Mouse (Mus musculus) testis, postnatal 14 days (tissue): Measurements from ENCODE around the gene Rgs16.
A peak's percentile ranks its signal among the peaks of the same experiment; 100 is the strongest.
"Not testable (repeated sequence)": the region's sequence is repeated elsewhere in the genome, so short reads cannot be mapped to it uniquely, and the experiment has no call there.

Experiments used
- DNase-seq: peaks from one replicate; pipeline ENCODE4 v3.0.0; 2021; ENCODE audit warnings: low spot score

Rgs16 gene

DNA sequence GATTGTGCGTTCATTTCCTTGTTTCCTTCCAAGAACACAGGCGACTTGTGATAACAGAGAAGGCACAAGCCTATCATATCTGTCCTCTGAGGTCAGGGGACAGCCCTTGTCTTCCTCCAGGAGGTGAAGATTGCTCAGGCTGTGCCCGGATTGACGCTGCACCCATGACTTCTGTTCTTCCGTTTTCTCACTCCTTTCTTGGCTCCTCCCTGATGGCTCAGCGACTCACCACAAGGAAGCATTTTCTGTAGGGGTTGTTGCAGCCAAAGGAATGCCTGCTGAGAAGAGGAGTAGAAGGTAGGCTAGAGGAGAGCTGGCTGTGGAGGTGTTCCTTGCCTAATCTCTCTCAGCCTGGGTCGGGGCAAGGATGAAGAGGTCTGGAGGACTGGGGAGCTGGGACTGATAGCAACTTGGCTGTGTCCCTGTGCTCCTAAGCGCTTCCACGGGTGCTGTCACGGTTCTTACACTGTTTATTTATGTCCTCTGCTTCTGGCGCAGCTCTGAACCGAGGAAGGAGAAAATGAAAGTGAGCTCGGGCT is 11.7 kb downstream of the Rgs16 start:
- DNase-seq, result no peak

DNA sequence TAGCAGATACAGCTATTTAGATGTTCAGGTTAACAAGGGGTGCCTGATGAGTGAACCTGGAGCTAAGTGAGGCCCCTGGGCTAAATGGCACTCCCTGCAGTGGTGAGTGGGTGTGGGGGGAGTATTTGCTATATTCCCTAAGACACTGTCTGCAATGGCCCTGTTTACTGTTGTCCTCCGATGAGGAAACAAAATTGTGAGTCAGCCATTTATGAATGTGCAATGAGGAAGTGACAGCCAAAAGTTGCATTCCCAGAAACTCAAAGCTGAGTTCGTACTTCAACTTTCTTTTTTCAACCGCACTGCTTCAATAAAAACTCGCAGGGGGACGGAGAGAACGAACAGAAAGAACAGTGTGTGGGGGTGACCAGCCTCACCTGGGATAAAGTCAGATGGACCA is 12.4 kb downstream of the Rgs16 start:
- DNase-seq, result no peak

DNA sequence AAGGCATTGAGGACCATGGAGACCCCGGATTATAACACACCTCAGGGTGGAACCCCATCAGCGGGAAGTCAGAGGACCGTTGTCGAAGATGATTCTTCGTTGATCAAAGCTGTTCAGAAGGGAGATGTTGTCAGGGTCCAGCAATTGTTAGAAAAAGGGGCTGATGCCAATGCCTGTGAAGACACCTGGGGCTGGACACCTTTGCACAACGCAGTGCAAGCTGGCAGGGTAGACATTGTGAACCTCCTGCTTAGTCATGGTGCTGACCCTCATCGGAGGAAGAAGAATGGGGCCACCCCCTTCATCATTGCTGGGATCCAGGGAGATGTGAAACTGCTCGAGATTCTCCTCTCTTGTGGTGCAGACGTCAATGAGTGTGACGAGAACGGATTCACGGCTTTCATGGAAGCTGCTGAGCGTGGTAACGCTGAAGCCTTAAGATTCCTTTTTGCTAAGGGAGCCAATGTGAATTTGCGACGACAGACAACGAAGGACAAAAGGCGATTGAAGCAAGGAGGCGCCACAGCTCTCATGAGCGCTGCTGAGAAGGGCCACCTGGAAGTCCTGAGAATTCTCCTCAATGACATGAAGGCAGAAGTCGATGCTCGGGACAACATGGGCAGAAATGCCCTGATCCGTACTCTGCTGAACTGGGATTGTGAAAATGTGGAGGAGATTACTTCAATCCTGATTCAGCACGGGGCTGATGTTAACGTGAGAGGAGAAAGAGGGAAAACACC is 13.7 kb downstream of the Rgs16 start:
- no peak for DNase-seq

DNA sequence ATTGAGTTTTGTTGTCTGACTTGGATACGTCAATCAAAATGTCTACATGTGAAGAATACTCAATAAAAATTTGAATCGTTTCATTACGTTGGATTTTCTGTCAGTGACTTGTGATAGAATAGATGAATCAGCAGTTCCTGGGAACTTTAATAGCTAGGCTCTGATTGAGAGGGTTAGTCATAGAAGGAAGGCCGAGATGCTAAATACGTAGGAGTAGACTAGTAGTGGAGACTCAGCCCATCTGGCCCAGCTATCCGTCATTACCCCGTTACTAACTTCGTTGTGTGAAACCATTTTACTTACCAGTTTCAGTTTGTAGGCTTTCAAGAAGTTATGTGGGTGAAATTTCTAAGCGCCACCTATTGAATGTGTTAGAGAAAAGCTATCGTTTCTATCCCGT is 24.0 kb downstream of the Rgs16 start:
- DNase-seq, result no peak

DNA sequence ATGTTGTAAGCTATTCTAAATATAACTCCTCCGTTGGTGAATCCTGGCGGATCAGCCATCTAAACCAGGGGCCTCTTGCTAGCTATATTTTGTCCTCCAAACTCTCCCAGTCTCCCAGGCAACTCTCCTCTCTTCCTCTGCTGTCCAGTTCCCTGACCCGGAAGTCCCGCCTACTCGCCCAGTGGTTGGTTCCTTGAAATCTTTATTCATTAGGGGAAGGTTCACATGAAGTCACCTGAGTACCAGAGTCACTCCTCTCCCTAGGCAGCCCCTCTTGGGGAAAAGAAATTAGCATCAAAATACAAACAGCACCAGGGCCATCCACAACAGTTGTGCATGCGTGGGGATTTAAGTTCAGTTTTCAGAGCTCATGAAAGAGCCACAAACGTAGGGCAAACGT is 26.1 kb downstream of the Rgs16 start:
- DNase-seq, result peak; percentile 18

DNA sequence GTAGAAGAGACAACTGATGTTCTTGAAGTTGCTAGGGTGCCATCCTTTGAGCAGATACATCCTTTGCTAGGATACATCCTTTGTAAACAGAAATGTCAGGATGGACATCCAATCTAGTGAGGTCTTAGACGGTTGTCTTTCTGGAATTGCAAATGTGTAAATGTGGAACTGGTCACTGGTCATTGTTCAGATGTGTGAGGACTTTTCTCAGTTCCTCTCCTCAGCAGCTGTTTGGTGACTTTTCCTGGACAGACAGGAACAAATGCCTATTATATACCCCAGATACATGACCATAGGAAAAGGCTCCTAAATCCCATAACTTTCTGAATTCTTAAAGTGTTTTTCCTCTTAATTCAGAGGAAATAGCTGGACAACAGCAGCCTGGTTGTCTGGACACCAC is 27.1 kb downstream of the Rgs16 start:
- no peak for DNase-seq

DNA sequence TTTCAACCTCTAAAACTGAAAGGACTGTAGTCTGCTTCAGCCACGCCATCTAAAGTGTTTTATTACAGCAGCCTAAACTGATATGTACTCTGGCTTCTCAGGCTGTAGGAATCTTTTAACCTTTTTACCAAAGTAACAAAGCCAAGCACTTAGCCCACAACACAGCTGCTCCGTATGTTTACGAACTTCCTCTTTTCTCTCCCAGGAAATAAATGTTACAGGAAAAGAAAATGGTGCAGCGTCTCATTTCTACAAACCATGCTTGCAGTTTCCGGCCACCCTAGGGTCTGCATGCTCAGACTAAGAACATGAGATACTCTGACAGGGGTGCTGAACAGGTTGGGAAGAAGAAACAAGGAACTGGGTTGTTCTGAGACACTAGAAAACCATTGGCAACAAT is 28.3 kb downstream of the Rgs16 start:
- DNase-seq, result no peak

DNA sequence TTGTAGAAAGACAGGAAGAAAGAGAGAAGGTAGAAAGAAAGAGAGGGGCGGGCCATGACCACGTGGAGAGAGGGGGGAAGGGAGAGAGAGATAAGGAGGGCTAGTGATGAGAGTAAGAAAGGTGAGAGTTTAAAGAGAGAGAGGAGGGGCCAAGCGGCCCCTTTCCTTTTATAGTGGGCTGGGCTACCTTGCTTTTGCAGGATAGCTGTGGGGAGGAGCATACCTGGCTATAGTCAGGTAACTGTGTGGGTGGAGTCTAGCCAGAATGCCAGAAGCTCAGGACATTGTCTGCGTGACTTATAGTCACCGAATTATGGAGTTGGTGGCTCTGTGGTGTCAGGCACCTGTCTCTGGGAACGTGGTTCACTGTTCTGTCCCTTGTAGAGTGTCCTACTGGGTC is 29.4 kb downstream of the Rgs16 start:
- not testable (repeated sequence) for DNase-seq

DNA sequence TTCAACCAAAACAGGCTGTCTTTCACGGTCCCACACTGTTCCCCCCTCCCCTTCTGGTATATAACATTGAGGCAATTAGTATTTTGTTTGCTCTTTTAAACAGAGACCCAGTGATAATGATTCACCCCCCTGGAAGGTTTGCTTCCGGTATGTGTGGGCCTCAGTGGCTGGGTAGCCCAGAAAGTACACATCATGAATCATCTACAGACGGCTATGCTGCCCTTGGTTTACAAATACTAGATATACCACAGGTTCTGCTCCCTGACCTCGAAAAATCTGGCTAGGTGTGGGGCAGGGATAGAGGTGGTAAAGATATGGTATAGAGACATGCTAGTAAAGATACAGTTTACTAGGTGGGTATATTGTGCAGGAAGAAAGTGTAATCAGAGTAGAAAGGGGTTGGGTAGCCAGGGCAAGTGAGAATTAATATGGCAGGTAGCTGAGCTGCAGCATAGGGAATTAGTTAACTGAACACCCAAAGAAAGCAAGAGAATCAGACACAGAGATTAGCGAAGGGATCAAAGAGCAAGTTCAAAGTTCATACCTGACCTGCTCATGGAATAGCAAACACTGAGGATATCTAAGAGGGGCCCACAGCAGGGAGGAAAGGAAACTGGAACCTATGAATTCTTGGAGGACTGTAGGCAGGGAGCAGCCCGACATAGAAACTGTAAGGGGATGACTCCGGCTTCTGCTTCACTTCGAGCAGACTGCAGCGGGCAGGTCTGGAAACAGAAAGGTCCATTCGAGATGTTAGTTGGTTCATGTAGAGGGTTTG is 30.0 kb downstream of the Rgs16 start:
- DNase-seq, result no peak

DNA sequence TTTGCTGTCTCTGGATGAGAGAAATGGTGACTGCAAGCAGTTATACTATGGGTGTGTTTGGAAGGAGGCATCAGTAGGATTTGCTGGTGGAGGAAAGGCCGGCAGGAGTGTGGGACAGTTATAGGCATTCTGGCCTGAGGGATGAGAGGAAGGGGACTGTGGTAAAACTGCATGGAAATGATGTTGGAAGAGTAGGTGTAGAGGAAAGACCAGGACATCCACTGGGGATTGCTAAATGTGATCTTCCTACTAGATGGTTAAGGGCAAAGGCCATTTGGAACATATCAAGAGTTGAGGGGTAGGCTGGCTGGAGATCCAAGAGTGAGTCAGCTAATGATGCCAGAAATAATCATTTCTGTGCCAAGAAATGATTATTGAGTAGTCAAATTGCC is 30.6 kb downstream of the Rgs16 start:
- no peak for DNase-seq

DNA sequence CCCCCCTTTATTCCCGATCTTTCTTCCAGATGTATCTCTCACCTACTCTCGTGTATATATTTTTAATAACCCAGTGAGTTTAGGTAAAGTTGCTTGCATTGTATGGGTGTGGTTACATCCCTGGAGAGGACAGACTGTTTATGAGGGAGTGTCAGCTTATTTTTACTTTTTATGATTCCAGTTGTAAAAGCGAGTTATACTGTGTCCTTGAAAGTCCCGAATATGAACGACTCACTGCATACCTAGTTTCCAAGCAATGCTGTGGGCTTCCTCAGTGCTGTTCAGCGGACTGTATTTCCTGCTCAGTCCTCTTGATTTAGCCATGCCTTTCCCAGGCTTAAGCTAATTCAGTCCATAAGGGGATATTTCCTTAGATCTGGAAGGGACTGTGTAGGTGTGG is 35.0 kb downstream of the Rgs16 start:
- no peak for DNase-seq

DNA sequence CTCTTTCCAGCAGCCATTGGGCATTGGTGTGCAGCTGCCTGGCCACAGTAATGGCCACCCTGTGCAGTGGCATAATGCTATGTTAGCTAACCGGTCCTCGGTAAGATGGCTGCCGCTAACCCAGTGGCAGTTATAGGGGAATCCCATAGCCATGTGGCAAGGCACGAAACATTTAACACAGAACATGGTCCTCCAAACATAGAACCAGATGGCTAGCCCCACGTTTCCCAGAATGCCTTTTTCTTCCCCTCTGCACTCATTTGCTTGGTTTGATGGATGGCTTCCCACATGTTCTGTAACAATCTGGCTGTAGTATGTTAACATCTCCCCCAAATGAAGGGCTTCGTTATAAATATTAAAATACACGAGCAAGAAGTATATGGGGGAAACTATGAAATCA is 36.1 kb downstream of the Rgs16 start:
- no peak for DNase-seq

DNA sequence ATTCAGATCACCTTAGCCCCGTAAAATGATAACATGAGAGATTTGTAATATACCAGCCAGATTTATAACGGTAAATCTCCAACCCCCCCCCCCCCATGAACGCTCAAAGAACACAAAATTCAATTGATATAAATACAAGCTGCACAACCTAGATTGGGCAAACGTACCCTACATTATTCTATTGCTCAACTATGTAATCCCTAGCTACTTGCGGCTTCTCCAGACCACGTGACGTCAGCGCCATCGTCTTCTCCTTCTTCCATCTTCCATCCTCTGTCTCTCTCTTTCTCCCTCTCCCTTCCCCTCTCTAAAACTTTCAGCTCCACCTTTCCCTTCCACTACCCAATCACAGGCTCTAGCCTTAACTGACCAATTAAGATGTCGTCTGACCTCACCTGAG is 38.1 kb downstream of the Rgs16 start:
- DNase-seq, result no peak

DNA sequence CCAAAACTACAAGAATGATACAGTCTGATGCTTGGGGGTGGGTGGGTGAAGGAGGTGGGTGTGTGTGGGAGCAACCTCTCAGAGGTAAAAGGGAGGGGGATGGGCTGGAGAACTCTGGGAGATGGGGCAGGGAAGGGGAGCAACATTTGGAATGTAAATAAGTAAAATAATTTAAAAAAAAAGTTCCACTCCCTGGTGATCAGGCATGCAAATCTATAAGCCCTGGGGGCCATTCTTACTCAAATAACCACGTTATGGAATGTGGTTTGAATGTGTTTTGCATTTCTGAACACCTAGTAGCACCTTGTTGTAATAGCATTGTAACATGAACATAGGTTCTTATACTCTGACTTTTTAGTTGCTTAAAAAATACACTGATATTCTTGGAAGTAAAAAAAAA is 43.2 kb downstream of the Rgs16 start:
- DNase-seq, result no peak

DNA sequence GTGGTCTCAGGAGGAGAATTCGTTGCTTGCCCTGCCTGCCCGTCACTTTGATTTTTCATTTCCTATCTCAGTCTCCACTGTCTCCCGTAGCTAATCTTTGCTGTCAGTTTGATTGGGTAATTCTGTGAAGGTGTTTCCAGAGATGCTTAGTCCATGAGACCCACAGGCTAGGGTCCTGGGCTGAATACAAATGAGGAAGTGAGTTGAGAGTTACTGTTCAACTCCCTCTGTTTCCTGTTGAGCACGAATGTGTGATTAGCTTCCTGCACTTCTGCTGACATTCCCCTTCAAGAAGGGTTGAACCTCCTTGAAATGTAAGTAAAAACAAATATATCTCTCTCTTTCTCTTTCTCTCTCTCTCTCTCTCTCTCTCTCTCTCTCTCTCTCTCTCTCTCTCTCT is 45.5 kb downstream of the Rgs16 start:
- DNase-seq, result no peak

DNA sequence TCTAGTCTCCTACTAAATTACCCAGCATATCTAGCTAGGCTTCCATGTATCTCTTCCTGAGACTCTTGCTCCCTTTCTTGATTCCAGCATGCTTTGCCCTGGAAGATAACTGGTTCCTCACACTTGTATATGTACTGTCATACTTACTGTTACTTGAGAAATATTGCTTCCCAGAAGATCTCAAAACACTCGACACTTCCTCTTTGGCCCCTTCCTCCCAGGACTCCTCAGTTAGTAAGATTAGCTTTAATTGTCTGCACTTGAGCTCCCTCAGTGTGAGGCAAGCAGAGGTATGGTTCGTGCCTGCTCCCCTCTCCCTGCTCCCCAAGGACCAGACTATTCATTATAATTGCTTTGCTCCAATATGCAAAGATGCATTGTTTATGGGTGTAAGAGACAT is 50.6 kb downstream of the Rgs16 start:
- DNase-seq, result no peak

DNA sequence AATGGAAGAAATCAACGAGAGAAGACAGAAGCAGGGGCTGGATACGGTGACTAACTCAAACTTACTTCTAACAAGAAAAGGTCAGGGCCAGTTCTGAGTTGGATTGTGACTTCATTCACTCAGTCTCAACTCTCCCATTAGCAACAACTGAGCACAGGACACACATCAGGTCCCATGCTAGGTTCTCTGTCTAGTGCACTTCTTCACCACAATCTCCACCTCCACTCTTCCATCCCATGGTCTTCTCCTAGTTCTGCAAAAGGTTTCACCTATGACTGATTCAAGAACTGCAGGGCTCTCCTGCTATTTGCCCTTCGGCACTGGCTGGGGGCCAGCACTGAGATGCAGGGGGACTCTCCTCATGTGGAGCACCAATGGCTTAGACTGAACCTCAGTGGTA is 54.1 kb downstream of the Rgs16 start:
- no peak for DNase-seq
